Mouse (Mus musculus): ENCODE results near the gene Smim24.

The Smim24 gene

GRCm38 (mm10) chr10:81423476-81424245 is 30.8 kb downstream of the Smim24 start:
- DNase-seq (ENCODE audit: low spot score) = no peak

GRCm38 (mm10) chr10:81424246-81425051 is 31.6 kb downstream of the Smim24 start:
- peak; percentile 81 for DNase-seq (ENCODE audit: low spot score)

- peak; percentile 80 for DNase-seq (ENCODE audit: low spot score)
Observed at GRCm38 (mm10) chr10:81425236-81425850, 32.5 kb downstream of the Smim24 start.

GRCm38 (mm10) chr10:81426081-81426671 is 33.3 kb downstream of the Smim24 start:
- DNase-seq (ENCODE audit: low spot score) = no peak

- DNase-seq (ENCODE audit: low spot score) = peak; percentile 39
Observed at GRCm38 (mm10) chr10:81426897-81427296, 34.0 kb downstream of the Smim24 start.

- no peak for DNase-seq (ENCODE audit: low spot score)
Observed at GRCm38 (mm10) chr10:81427327-81427726, 34.5 kb downstream of the Smim24 start.

- DNase-seq (ENCODE audit: low spot score) = no peak
Observed at GRCm38 (mm10) chr10:81427804-81428506, 35.1 kb downstream of the Smim24 start.

GRCm38 (mm10) chr10:81428507-81428870 is 35.6 kb downstream of the Smim24 start:
- DNase-seq (ENCODE audit: low spot score) = no peak

- no peak for DNase-seq (ENCODE audit: low spot score)
Observed at GRCm38 (mm10) chr10:81429092-81429491, 36.2 kb downstream of the Smim24 start.

GRCm38 (mm10) chr10:81429605-81430061 is 36.8 kb downstream of the Smim24 start:
- DNase-seq (ENCODE audit: low spot score) = peak; percentile 85

GRCm38 (mm10) chr10:81430141-81430830 is 37.4 kb downstream of the Smim24 start:
- peak; percentile 73 for DNase-seq (ENCODE audit: low spot score)

- DNase-seq (ENCODE audit: low spot score) = no peak
Observed at GRCm38 (mm10) chr10:81430831-81431525, 38.1 kb downstream of the Smim24 start.

- no peak for DNase-seq (ENCODE audit: low spot score)
Observed at GRCm38 (mm10) chr10:81431526-81432168, 38.8 kb downstream of the Smim24 start.

GRCm38 (mm10) chr10:81432169-81432867 is 39.5 kb downstream of the Smim24 start:
- no peak for DNase-seq (ENCODE audit: low spot score)

GRCm38 (mm10) chr10:81432868-81433262 is 40.0 kb downstream of the Smim24 start:
- DNase-seq (ENCODE audit: low spot score) = peak; percentile 83

GRCm38 (mm10) chr10:81433541-81434289 is 40.9 kb downstream of the Smim24 start:
- no peak for DNase-seq (ENCODE audit: low spot score)

- no peak for DNase-seq (ENCODE audit: low spot score)
Observed at GRCm38 (mm10) chr10:81434361-81435263, 41.8 kb downstream of the Smim24 start.
